Mouse (Mus musculus) neural tube, embryonic 12.5 days (tissue): ENCODE measurements around the gene 1700020L24Rik. TPM values are rescaled to one million over a fixed set of nuclear protein-coding genes. Genes with fewer than 3 reads are reported as not detected.

Source experiments
- ATAC-seq: fragments of 200-750 bp; cut with Nextera tagmentation; 2 replicates; pipeline ENCODE4 v1.8.0; 2017; ENCODE audit warnings: low read depth, mild to moderate bottlenecking, moderate TSS enrichment, moderate library complexity; ENCODE audit not compliant: low FRiP score
- H3K27ac ChIP-seq: fragments of 300-500 bp; sonication (generic); 2 replicates; pipeline ENCODE4 v1.5.1; 2016
- H3K27me3 ChIP-seq: fragments of 300-500 bp; sonication (generic); replicated peaks from 2 replicates; pipeline ENCODE4 v1.6.1; 2016; ENCODE audit warnings: mild to moderate bottlenecking
- H3K36me3 ChIP-seq: fragments of 300-500 bp; sonication (generic); 2 replicates; pipeline ENCODE4 v1.6.1; 2016; ENCODE audit warnings: mild to moderate bottlenecking
- H3K4me1 ChIP-seq: fragments of 300-500 bp; sonication (generic); 2 replicates; pipeline ENCODE4 v1.6.1; 2016
- H3K4me2 ChIP-seq: fragments of 300-500 bp; sonication (generic); replicated peaks from 2 replicates; pipeline ENCODE4 v1.6.1; 2016; ENCODE audit warnings: mild to moderate bottlenecking
- H3K4me3 ChIP-seq: fragments of 300-500 bp; sonication (generic); 2 replicates; pipeline ENCODE4 v1.5.1; 2016
- H3K9ac ChIP-seq: fragments of 300-500 bp; sonication (generic); 2 replicates; pipeline ENCODE4 v1.6.1; 2016; ENCODE audit warnings: mild to moderate bottlenecking
- H3K9me3 ChIP-seq: fragments of 300-500 bp; sonication (generic); 2 replicates; pipeline ENCODE4 v1.6.1; 2016; ENCODE audit warnings: mild to moderate bottlenecking
- WGBS: fragments of 180-500 bp; shearing (Covaris S2); methylation state at CpG from one replicate; pipeline ENCODE4 v1.1.7; 2016; 5-methylcytosine and 5-hydroxymethylcytosine counted together
- polyA plus RNA-seq: library from polyadenylated mRNA; unstranded; fragments of >200 nt; fragmentation: Nextera tagmentation; extraction: Ambion mirVana; gene quantifications from 2 replicates; pipeline ENCODE4 v1.2.1, GENCODE M21; 2016

The 1700020L24Rik gene
- polyA plus RNA-seq, 1 experiment from 2014 or later, result 0.76 TPM

- WGBS, result 83% methylated on average over 7 of the region's 7 CpGs
- H3K36me3 ChIP-seq, result no peaks in the 10 kb centered on the region
- no peak overlapping the region for H3K9ac ChIP-seq
- H3K4me2 ChIP-seq, result no peak overlapping the region
- H3K4me1 ChIP-seq, result peaks cover 9% of the 10 kb centered on the region; the same call in 1 of the 2 replicates
- H3K27ac ChIP-seq, result no peak overlapping the region
- no peak overlapping the region for H3K4me3 ChIP-seq
- peaks cover 34% of the 10 kb centered on the region for H3K27me3 ChIP-seq
- H3K9me3 ChIP-seq, result no peaks in the 10 kb centered on the region
- ATAC-seq, result no peak
Measured at GRCm38 (mm10) chr11:83417708-83418107, 19.8 kb upstream of the 1700020L24Rik start.

DNA sequence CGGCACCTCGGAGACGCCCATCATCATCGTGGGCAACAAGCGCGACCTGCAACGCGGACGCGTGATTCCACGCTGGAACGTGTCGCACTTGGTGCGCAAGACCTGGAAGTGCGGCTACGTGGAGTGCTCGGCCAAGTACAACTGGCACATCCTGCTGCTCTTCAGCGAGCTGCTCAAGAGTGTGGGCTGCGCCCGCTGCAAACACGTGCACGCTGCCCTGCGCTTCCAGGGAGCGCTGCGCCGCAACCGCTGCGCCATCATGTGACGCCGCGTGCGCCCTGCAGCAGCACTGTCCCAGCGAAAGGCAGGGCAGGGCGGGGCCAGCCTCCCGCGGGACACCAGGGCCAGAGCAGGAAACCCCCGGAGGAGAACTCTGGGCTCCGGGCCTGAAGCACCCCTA lies 18.9 kb upstream of the 1700020L24Rik start:
- WGBS, result 7% methylated on average over 38 of the region's 38 CpGs
- no peaks in the 10 kb centered on the region for H3K36me3 ChIP-seq
- H3K9me3 ChIP-seq, result no peaks in the 10 kb centered on the region
- H3K4me1 ChIP-seq, result peaks cover 9% of the 10 kb centered on the region; the same call in 1 of the 2 replicates
- H3K4me3 ChIP-seq, result no peak overlapping the region
- ATAC-seq, result no peak
- peaks cover 36% of the 10 kb centered on the region for H3K27me3 ChIP-seq
- H3K9ac ChIP-seq, result no peak overlapping the region
- no peak overlapping the region for H3K27ac ChIP-seq
- peak overlapping the region; percentile 48 for H3K4me2 ChIP-seq

GRCm38 (mm10) chr11:83420338-83420737 lies 17.1 kb upstream of the 1700020L24Rik start:
- Histone ChIP-seq H3K4me2 (no peak overlapping the region), H3K9ac (no peak overlapping the region), H3K27me3 (peaks cover 35% of the 10 kb centered on the region), H3K36me3 (no peaks in the 10 kb centered on the region), H3K4me3 (no peak overlapping the region), H3K27ac (no peak overlapping the region), H3K4me1 (peaks cover 9% of the 10 kb centered on the region; the same call in 1 of the 2 replicates), H3K9me3 (no peaks in the 10 kb centered on the region)
- 34% methylated on average over 4 of the region's 4 CpGs for WGBS
- ATAC-seq, result no peak

- Histone ChIP-seq H3K4me2 (no peak overlapping the region), H3K27ac (no peak overlapping the region), H3K27me3 (peaks cover 42% of the 10 kb centered on the region), H3K4me3 (no peak overlapping the region), H3K9ac (no peak overlapping the region), H3K36me3 (no peaks in the 10 kb centered on the region), H3K4me1 (peaks cover 9% of the 10 kb centered on the region; the same call in 1 of the 2 replicates), H3K9me3 (no peaks in the 10 kb centered on the region)
- no peak for ATAC-seq
- WGBS, result 4% methylated on average over 9 of the region's 9 CpGs
Measured at GRCm38 (mm10) chr11:83421305-83421704, 16.2 kb upstream of the 1700020L24Rik start.

DNA sequence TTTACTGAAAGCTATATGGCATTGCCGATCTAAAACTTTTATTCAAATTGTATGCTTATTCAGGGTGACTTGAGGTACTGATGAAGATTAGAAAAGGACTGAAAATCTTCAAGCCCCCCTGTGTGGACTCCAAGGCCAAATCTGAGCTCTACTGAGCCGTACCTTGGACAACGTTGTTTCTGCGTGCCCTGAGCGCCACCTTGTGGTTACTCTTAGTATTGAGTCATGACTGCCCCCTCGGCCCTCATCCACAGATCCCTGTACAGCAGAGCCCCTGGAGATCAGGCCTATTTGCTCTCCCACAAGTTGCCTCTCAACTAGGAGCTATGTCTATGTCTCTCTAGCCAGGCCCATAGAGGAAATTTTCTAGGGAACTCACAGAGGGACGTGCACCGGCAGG lies 12.8 kb upstream of the 1700020L24Rik start:
- no peak overlapping the region for H3K9ac ChIP-seq
- H3K4me2 ChIP-seq, result no peak overlapping the region
- 8% methylated on average over 8 of the region's 8 CpGs for WGBS
- no peak overlapping the region for H3K27ac ChIP-seq
- no peaks in the 10 kb centered on the region for H3K4me1 ChIP-seq
- H3K9me3 ChIP-seq, result no peaks in the 10 kb centered on the region
- ATAC-seq, result peak; percentile 72; the same call in 1 of the 2 replicates
- H3K4me3 ChIP-seq, result no peak overlapping the region
- peaks cover 49% of the 10 kb centered on the region for H3K27me3 ChIP-seq
- no peaks in the 10 kb centered on the region for H3K36me3 ChIP-seq

GRCm38 (mm10) chr11:83426964-83427363 lies 10.5 kb upstream of the 1700020L24Rik start:
- Histone ChIP-seq H3K9me3 (no peaks in the 10 kb centered on the region), H3K4me1 (no peaks in the 10 kb centered on the region), H3K4me3 (no peak overlapping the region), H3K9ac (no peak overlapping the region), H3K27ac (no peak overlapping the region), H3K27me3 (peaks cover 46% of the 10 kb centered on the region), H3K36me3 (no peaks in the 10 kb centered on the region), H3K4me2 (peak overlapping the region; percentile 26; the same call in 1 of the 2 replicates)
- ATAC-seq, result no peak
- WGBS, result 37% methylated on average over 17 of the region's 17 CpGs

DNA sequence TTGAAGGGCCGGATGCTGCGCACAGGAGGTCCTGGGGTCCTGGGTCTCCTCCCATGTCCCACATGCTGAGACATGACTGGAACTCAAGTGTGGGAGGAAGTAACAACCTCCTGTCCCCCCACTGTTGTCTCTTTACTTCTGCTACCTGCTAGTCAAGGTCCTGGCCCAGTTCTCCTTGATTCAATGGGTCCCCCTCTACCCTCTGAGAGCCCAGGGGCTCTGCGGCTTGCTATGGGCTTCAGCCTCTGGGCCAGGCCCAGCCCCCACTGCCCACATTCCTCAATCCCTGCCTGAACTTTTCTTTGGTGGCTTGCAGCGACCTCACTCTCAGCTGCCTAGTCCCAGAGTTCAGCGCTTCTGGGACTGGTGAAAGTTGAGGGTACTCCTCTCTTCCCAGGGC lies 8.1 kb upstream of the 1700020L24Rik start, which contains the start of gene Gas2l2:
TSS of gene Gas2l2 (minus strand) at position 101 of the 400 bp plus-strand sequence.
- ATAC-seq, result no peak
- Histone ChIP-seq H3K9ac (no peak within 1 kb of the TSS), H3K27ac (no peak within 1 kb of the TSS), H3K4me3 (no peak within 1 kb of the TSS), H3K4me2 (no peak within 1 kb of the TSS), H3K9me3 (no peaks in the 10 kb centered on the region), H3K4me1 (no peaks in the 10 kb centered on the region), H3K27me3 (peaks cover 42% of the 10 kb centered on the region), H3K36me3 (no peaks in the 10 kb centered on the region)
- WGBS, result 69% methylated on average over 5 of the region's 5 CpGs

- no peak overlapping the region for H3K4me2 ChIP-seq
- no peak for ATAC-seq
- H3K36me3 ChIP-seq, result no peaks in the 10 kb centered on the region
- H3K4me3 ChIP-seq, result no peak overlapping the region
- peaks cover 25% of the 10 kb centered on the region for H3K27me3 ChIP-seq
- no peaks in the 10 kb centered on the region for H3K9me3 ChIP-seq
- no peak overlapping the region for H3K9ac ChIP-seq
- no peak overlapping the region for H3K27ac ChIP-seq
- no peaks in the 10 kb centered on the region for H3K4me1 ChIP-seq
- 76% methylated on average over 2 of the region's 2 CpGs for WGBS
Measured at GRCm38 (mm10) chr11:83432533-83432932, 4.9 kb upstream of the 1700020L24Rik start.

- H3K9ac ChIP-seq, result peak overlapping the region; percentile 52
- no peaks in the 10 kb centered on the region; the same call in 1 of the 2 replicates for H3K4me1 ChIP-seq
- no peaks in the 10 kb centered on the region for H3K9me3 ChIP-seq
- H3K36me3 ChIP-seq, result no peaks in the 10 kb centered on the region
- no peak overlapping the region for H3K27ac ChIP-seq
- H3K4me3 ChIP-seq, result peak overlapping the region; percentile 56
- WGBS, result 33% methylated on average over 11 of the region's 11 CpGs
- H3K27me3 ChIP-seq, result peaks cover 37% of the 10 kb centered on the region
- no peak for ATAC-seq
- peak overlapping the region; percentile 92 for H3K4me2 ChIP-seq
Measured at GRCm38 (mm10) chr11:83439426-83440060, 2.1 kb downstream of the 1700020L24Rik start.

GRCm38 (mm10) chr11:83440081-83441064 lies 2.9 kb downstream of the 1700020L24Rik start:
- H3K27me3 ChIP-seq, result peaks cover 45% of the 10 kb centered on the region
- H3K9ac ChIP-seq, result peak overlapping the region; percentile 52
- H3K4me2 ChIP-seq, result peak overlapping the region; percentile 92
- no peak overlapping the region for H3K27ac ChIP-seq
- H3K36me3 ChIP-seq, result no peaks in the 10 kb centered on the region
- H3K4me1 ChIP-seq, result no peaks in the 10 kb centered on the region; the same call in 1 of the 2 replicates
- peak overlapping the region; percentile 56 for H3K4me3 ChIP-seq
- ATAC-seq, result peak; percentile 93
- no peaks in the 10 kb centered on the region for H3K9me3 ChIP-seq
- 1% methylated on average over 65 of the region's 75 CpGs for WGBS

- 45% methylated on average over 7 of the region's 7 CpGs for WGBS
- ATAC-seq, result no peak
- Histone ChIP-seq H3K4me2 (peak overlapping the region; percentile 92; the same call in 1 of the 2 replicates), H3K36me3 (no peaks in the 10 kb centered on the region), H3K27ac (no peak overlapping the region), H3K4me3 (no peak overlapping the region), H3K9me3 (no peaks in the 10 kb centered on the region), H3K9ac (no peak overlapping the region), H3K27me3 (peaks cover 51% of the 10 kb centered on the region), H3K4me1 (no peaks in the 10 kb centered on the region; the same call in 1 of the 2 replicates)
Measured at GRCm38 (mm10) chr11:83441235-83441634, 3.8 kb downstream of the 1700020L24Rik start.
